Mouse (Mus musculus) 3134 (cell line): ENCODE measurements around the gene Fgr.
A peak's percentile ranks its signal among the peaks of the same experiment; 100 is the strongest.

Source experiments
- DNase-seq: peaks from one replicate; pipeline ENCODE4 v3.0.0-alpha.2; 2011; ENCODE audit warnings: low spot score; ENCODE audit not compliant: insufficient read length; ENCODE audit errors: extremely low read depth

The Fgr gene

GRCm38 (mm10) chr4:133014088-133014487 lies 40.2 kb downstream of the Fgr start:
- peak; percentile 36 for DNase-seq

- no peak for DNase-seq
Measured at GRCm38 (mm10) chr4:133014896-133015709, 41.2 kb downstream of the Fgr start.

- peak; percentile 64 for DNase-seq
Measured at GRCm38 (mm10) chr4:133015710-133016651, 42.1 kb downstream of the Fgr start.

GRCm38 (mm10) chr4:133016677-133017415 lies 43.0 kb downstream of the Fgr start:
- DNase-seq, result no peak

- no peak for DNase-seq
Measured at GRCm38 (mm10) chr4:133017597-133018262, 43.8 kb downstream of the Fgr start.

- no peak for DNase-seq
Measured at GRCm38 (mm10) chr4:133018263-133018798, 44.4 kb downstream of the Fgr start.

GRCm38 (mm10) chr4:133020721-133021120 lies 46.8 kb downstream of the Fgr start:
- no peak for DNase-seq

- no peak for DNase-seq
Measured at GRCm38 (mm10) chr4:133021181-133021671, 47.3 kb downstream of the Fgr start.

GRCm38 (mm10) chr4:133022217-133022616 lies 48.3 kb downstream of the Fgr start:
- no peak for DNase-seq

GRCm38 (mm10) chr4:133022954-133023635 lies 49.2 kb downstream of the Fgr start:
- no peak for DNase-seq

- DNase-seq, result no peak
Measured at GRCm38 (mm10) chr4:133023636-133024035, 49.7 kb downstream of the Fgr start.

- no peak for DNase-seq
Measured at GRCm38 (mm10) chr4:133024404-133024803, 50.5 kb downstream of the Fgr start.

- peak; percentile 79 for DNase-seq
Measured at GRCm38 (mm10) chr4:133024969-133025685, 51.2 kb downstream of the Fgr start.

- DNase-seq, result no peak
Measured at GRCm38 (mm10) chr4:133026272-133026671, 52.4 kb downstream of the Fgr start.

- DNase-seq, result no peak
Measured at GRCm38 (mm10) chr4:133026826-133027375, 53.0 kb downstream of the Fgr start.

- no peak for DNase-seq
Measured at GRCm38 (mm10) chr4:133027721-133028120, 53.8 kb downstream of the Fgr start.

- DNase-seq, result no peak
Measured at GRCm38 (mm10) chr4:133028193-133028592, 54.3 kb downstream of the Fgr start.

- no peak for DNase-seq
Measured at GRCm38 (mm10) chr4:133028875-133029274, 55.0 kb downstream of the Fgr start.
